Mouse (Mus musculus) lung, embryonic 14.5 days (tissue): Measurements from ENCODE around the gene Rnf186. TPM values are rescaled to one million over a fixed set of nuclear protein-coding genes. Genes with fewer than 3 reads are reported as not detected.
"Not testable (repeated sequence)": the region's sequence is repeated elsewhere in the genome, so short reads cannot be mapped to it uniquely, and the experiment has no call there.

Experiments
- ATAC-seq: fragments of 200-750 bp; cut with Nextera tagmentation; 2 replicates; pipeline ENCODE4 v1.8.0; 2017; ENCODE audit warnings: mild to moderate bottlenecking, moderate TSS enrichment, moderate library complexity; ENCODE audit not compliant: insufficient read depth
- DNase-seq: peaks from one replicate; pipeline ENCODE4 v3.0.0-alpha.2; 2015
- H3K27ac ChIP-seq: fragments of 300-500 bp; sonication (generic); 2 replicates; pipeline ENCODE4 v1.5.1; 2014; ENCODE audit warnings: low read depth, mild to moderate bottlenecking, moderate library complexity
- H3K27me3 ChIP-seq: fragments of 300-500 bp; sonication (generic); 2 replicates; pipeline ENCODE4 v1.6.1; 2014; ENCODE audit warnings: low read length, control low read depth; ENCODE audit not compliant: insufficient read depth
- H3K36me3 ChIP-seq: fragments of 300-500 bp; sonication (generic); 2 replicates; pipeline ENCODE4 v1.6.1; 2014; ENCODE audit warnings: control low read depth; ENCODE audit not compliant: insufficient read depth
- H3K4me1 ChIP-seq: fragments of 300-500 bp; sonication (generic); 2 replicates; pipeline ENCODE4 v1.6.1; 2014; ENCODE audit warnings: antibody characterized with exemption, control low read depth; ENCODE audit not compliant: insufficient read depth
- H3K4me2 ChIP-seq: fragments of 300-500 bp; sonication (generic); 2 replicates; pipeline ENCODE4 v1.6.1; 2014; ENCODE audit warnings: mild to moderate bottlenecking
- H3K4me3 ChIP-seq: fragments of 300-500 bp; sonication (generic); 2 replicates; pipeline ENCODE4 v1.5.1; 2014; ENCODE audit warnings: low read depth, low read length
- H3K9ac ChIP-seq: fragments of 300-500 bp; sonication (generic); 2 replicates; pipeline ENCODE4 v1.6.1; 2014
- H3K9me3 ChIP-seq: fragments of 300-500 bp; sonication (generic); 2 replicates; pipeline ENCODE4 v1.6.1; 2016; ENCODE audit warnings: low read depth, low read length, control low read depth
- CTCF ChIP-seq: IDR thresholded peaks from 2 replicates; pipeline ENCODE4 v1.5.1; 2016; ENCODE audit warnings: antibody characterized with exemption, low read depth
- WGBS: fragments of 180-500 bp; shearing (Covaris S2); extraction: QIAGEN DNeasy Blood & Tissue Kit; methylation state at CpG from one replicate; pipeline ENCODE4 v1.1.7; 2014; 5-methylcytosine and 5-hydroxymethylcytosine counted together
- polyA plus RNA-seq: library from polyadenylated mRNA; unstranded; fragments of >200 nt; fragmentation: Nextera tagmentation; extraction: Ambion mirVana; gene quantifications from 2 replicates; pipeline ENCODE4 v1.2.1, GENCODE M21; 2014

Rnf186 gene
- polyA plus RNA-seq, 1 experiment from 2014 or later: 0.24 TPM

DNA sequence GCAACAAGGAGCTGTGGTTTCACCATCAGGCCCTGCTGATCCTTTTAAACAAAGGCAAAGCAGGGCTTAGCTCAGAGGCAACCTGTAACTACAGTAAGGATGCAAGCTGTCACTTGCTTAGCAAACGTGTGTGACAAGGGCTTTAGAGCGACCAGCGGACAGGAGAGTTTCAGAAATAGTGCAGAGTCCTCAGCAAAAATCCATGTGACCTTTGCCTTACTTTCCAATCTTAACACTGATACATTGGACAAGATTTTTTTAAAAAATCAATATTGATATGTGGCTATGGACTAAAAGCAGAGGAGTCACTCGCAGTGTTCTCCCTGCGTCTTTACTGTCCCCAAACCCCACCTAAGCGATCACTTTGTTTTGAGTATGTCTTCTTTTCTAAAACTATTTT lies 4.5 kb downstream of the Rnf186 start:
- no peak for ATAC-seq
- no peak overlapping the region for H3K27ac ChIP-seq

GRCm38 (mm10) chr4:138972139-138972826 lies 5.4 kb downstream of the Rnf186 start:
- peak; percentile 57 for ATAC-seq
- Histone ChIP-seq H3K4me1 (peaks cover 10% of the 10 kb centered on the region; the same call in 1 of the 2 replicates), H3K9ac (peak overlapping the region; percentile 90), H3K4me3 (peak overlapping the region; percentile 63), H3K27ac (peak overlapping the region; percentile 87), H3K36me3 (no peaks in the 10 kb centered on the region), H3K9me3 (no peaks in the 10 kb centered on the region), H3K27me3 (no peaks in the 10 kb centered on the region), H3K4me2 (peak overlapping the region; percentile 99)
- WGBS: 14% methylated on average over 20 of the region's 20 CpGs
- peak; percentile 82 for DNase-seq
- peak; percentile 27; the same call in 1 of the 2 replicates for TF ChIP-seq CTCF

More for the DNA sequence above, 4.5 kb downstream of the Rnf186 start:
- no peaks in the 10 kb centered on the region for H3K27me3 ChIP-seq
- no peak for TF ChIP-seq CTCF
- no peak overlapping the region for H3K4me3 ChIP-seq
- H3K9ac ChIP-seq: no peak overlapping the region
- H3K36me3 ChIP-seq: no peaks in the 10 kb centered on the region
- 89% methylated on average over 6 of the region's 6 CpGs for WGBS
- DNase-seq: no peak
- no peak overlapping the region for H3K4me2 ChIP-seq
- H3K4me1 ChIP-seq: peaks cover 10% of the 10 kb centered on the region; the same call in 1 of the 2 replicates
- H3K9me3 ChIP-seq: no peaks in the 10 kb centered on the region

DNA sequence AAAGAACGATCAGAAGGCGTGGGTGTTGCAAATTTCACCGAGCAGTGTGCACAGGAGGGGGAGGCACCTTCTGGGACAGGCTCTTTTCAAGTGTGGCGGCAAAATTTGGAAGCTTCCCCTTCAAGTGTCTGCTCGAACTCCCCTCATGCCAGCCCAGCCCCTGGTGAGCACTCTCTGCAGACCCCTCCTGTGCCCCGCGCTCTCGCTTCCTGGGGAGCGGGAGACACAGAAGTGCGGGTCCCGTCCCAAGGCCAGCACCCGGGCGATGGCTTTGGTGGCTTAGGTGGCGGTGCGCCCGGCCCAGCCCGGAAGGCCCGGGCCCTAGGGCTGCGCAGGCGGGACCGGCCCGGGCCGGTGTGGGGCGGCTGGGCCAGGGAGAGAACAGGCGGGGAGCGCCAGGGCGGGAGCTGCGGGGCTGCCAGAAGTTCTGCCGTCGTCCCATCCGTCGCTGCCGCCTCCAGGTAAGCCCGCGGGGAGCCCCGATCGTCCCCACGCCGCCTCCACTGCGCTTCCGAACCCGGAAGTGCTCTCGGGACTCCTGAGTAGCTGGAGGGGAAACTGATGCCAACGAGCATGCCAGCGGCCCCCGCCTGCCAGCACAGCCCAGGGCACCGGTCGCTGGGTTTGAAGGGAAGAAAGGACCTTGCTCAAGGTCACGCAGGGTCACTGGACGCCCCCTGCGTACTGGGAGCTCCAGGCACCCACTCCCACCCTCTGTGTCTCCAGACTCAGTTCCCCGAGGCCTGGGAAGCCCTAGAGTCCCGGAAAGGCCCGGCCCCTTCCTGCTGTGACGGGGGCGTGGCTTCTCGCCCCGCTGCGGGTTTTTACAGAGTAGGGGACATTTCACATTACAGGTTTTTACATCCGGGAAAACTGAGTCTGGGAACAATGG lies 6.2 kb downstream of the Rnf186 start, which contains the start of gene Tmco4:
TSS of gene Tmco4 (plus strand) at position 62 of the 892 bp plus-strand sequence.
- H3K27ac ChIP-seq: peak within 1 kb of the TSS; percentile 87
- peak within 1 kb of the TSS; percentile 63 for H3K4me3 ChIP-seq
- no peaks in the 10 kb centered on the region for H3K27me3 ChIP-seq
- peak within 1 kb of the TSS; percentile 99 for H3K4me2 ChIP-seq
- H3K36me3 ChIP-seq: no peaks in the 10 kb centered on the region
- DNase-seq: peak; percentile 88
- no peak for TF ChIP-seq CTCF
- ATAC-seq: peak; percentile 86
- no peaks in the 10 kb centered on the region for H3K9me3 ChIP-seq
- under 1% methylated on average over 60 of the region's 60 CpGs for whole genome bisulfite sequencing
- peaks cover 10% of the 10 kb centered on the region; the same call in 1 of the 2 replicates for H3K4me1 ChIP-seq
- H3K9ac ChIP-seq: peak within 1 kb of the TSS; percentile 90

GRCm38 (mm10) chr4:138973719-138974115 lies 6.8 kb downstream of the Rnf186 start:
- no peak overlapping the region for H3K9ac ChIP-seq
- no peaks in the 10 kb centered on the region for H3K36me3 ChIP-seq
- H3K27ac ChIP-seq: no peak overlapping the region
- H3K4me3 ChIP-seq: peak overlapping the region; percentile 63; the same call in 1 of the 2 replicates
- peak overlapping the region; percentile 99 for H3K4me2 ChIP-seq
- H3K27me3 ChIP-seq: no peaks in the 10 kb centered on the region
- peaks cover 10% of the 10 kb centered on the region; the same call in 1 of the 2 replicates for H3K4me1 ChIP-seq
- WGBS: 51% methylated on average over 3 of the region's 3 CpGs
- DNase-seq: no peak
- TF ChIP-seq CTCF: no peak
- no peaks in the 10 kb centered on the region for H3K9me3 ChIP-seq
- no peak for ATAC-seq

DNA sequence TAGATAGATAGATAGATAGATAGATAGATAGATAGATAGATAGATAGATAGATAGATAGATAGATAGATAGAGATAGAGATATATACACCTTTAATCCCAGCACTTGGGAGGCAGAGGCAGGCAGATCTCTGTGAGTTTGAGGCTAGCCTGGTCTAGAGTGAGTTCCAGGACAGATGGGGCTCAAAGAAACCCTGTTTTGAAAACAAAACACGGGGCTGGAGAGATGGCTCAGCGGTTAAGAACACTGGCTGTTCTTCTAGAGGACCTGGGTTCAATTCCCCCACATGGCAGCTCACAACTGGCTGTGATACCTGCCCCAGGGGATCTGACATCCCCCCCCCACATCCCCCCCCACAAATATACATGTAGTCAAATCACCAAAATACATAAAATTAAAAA lies 7.6 kb downstream of the Rnf186 start:
- H3K36me3 ChIP-seq, H3K27ac ChIP-seq, H3K4me2 ChIP-seq, H3K9me3 ChIP-seq, H3K27me3 ChIP-seq, H3K9ac ChIP-seq, DNase-seq, H3K4me3 ChIP-seq, H3K4me1 ChIP-seq, ATAC-seq: not testable (repeated sequence)
- 78% methylated on average over 2 of the region's 2 CpGs for WGBS

DNA sequence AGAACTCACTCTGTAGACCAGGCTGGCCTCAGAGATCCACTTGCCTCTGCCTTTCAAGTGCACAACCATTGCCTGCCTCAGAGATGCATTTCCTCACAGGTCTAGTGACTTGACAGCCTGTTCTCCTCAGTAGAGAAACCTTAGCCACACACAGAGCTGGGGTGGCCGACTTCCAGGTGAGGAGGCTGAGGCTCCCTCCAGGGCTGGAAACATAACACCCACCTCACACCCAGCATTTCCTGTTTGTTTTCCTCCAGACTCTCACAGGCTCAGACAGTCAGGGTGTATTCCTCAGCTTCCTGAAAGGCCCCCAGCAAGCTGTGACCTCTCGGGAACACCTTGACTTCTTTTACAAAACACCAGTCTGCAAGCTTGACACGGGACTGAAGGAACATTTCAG lies 8.3 kb downstream of the Rnf186 start:
- ATAC-seq: no peak
- TF ChIP-seq CTCF: no peak
- no peak for DNase-seq
- H3K4me2 ChIP-seq: no peak overlapping the region
- H3K9ac ChIP-seq: no peak overlapping the region
- H3K27me3 ChIP-seq: no peaks in the 10 kb centered on the region
- H3K27ac ChIP-seq: no peak overlapping the region
- peaks cover 10% of the 10 kb centered on the region; the same call in 1 of the 2 replicates for H3K4me1 ChIP-seq
- no peaks in the 10 kb centered on the region for H3K9me3 ChIP-seq
- H3K4me3 ChIP-seq: no peak overlapping the region
- 39% methylated on average over 3 of the region's 3 CpGs for WGBS
- no peaks in the 10 kb centered on the region for H3K36me3 ChIP-seq

GRCm38 (mm10) chr4:138976046-138976445 lies 9.1 kb downstream of the Rnf186 start:
- DNase-seq: no peak
- no peaks in the 10 kb centered on the region for H3K36me3 ChIP-seq

More at GRCm38 (mm10) chr4:138976046-138976445, 9.1 kb downstream of the Rnf186 start:
- H3K4me2 ChIP-seq: no peak overlapping the region
- no peak overlapping the region for H3K4me3 ChIP-seq
- WGBS: 52% methylated on average over 6 of the region's 6 CpGs
- no peak overlapping the region for H3K9ac ChIP-seq
- H3K27me3 ChIP-seq: no peaks in the 10 kb centered on the region
- H3K9me3 ChIP-seq: no peaks in the 10 kb centered on the region
- TF ChIP-seq CTCF: no peak
- peaks cover 10% of the 10 kb centered on the region; the same call in 1 of the 2 replicates for H3K4me1 ChIP-seq
- no peak overlapping the region for H3K27ac ChIP-seq
- no peak for ATAC-seq
